Mouse (Mus musculus) thymus, postnatal 25 days (tissue): ENCODE results near the gene Ctnnbl1.

Experiments
- DNase-seq: peaks from one replicate; pipeline ENCODE4 v3.0.0; 2022

The Ctnnbl1 gene

GRCm38 (mm10) chr2:157736854-157737850 is at the start of gene Ctnnbl1:
Ctnnbl1 (plus strand) TSS chr2:157737401.
- DNase-seq: peak; percentile 99

GRCm38 (mm10) chr2:157687506-157687905 is 49.7 kb upstream of the Ctnnbl1 start:
- no peak for DNase-seq

- DNase-seq: no peak
Measured at GRCm38 (mm10) chr2:157691266-157692105, 45.7 kb upstream of the Ctnnbl1 start.

- no peak for DNase-seq
Measured at GRCm38 (mm10) chr2:157692365-157692932, 44.8 kb upstream of the Ctnnbl1 start.

- no peak for DNase-seq
Measured at GRCm38 (mm10) chr2:157693576-157693975, 43.6 kb upstream of the Ctnnbl1 start.

GRCm38 (mm10) chr2:157696297-157696731 is 40.9 kb upstream of the Ctnnbl1 start:
- no peak for DNase-seq

- no peak for DNase-seq
Measured at GRCm38 (mm10) chr2:157703155-157703554, 34.0 kb upstream of the Ctnnbl1 start.

- no peak for DNase-seq
Measured at GRCm38 (mm10) chr2:157704991-157705776, 32.0 kb upstream of the Ctnnbl1 start.

- no peak for DNase-seq
Measured at GRCm38 (mm10) chr2:157705777-157706158, 31.4 kb upstream of the Ctnnbl1 start.

GRCm38 (mm10) chr2:157707191-157707923 is 29.8 kb upstream of the Ctnnbl1 start:
- no peak for DNase-seq

- DNase-seq: no peak
Measured at GRCm38 (mm10) chr2:157712677-157713076, 24.5 kb upstream of the Ctnnbl1 start.

- DNase-seq: no peak
Measured at GRCm38 (mm10) chr2:157715586-157716191, 21.5 kb upstream of the Ctnnbl1 start.

- no peak for DNase-seq
Measured at GRCm38 (mm10) chr2:157718441-157718840, 18.8 kb upstream of the Ctnnbl1 start.

GRCm38 (mm10) chr2:157723883-157724573 is 13.2 kb upstream of the Ctnnbl1 start:
- no peak for DNase-seq

GRCm38 (mm10) chr2:157724574-157724914 is 12.7 kb upstream of the Ctnnbl1 start:
- no peak for DNase-seq

- peak; percentile 45 for DNase-seq
Measured at GRCm38 (mm10) chr2:157744619-157745018, 7.4 kb downstream of the Ctnnbl1 start.

- DNase-seq: peak; percentile 24
Measured at GRCm38 (mm10) chr2:157745735-157746134, 8.5 kb downstream of the Ctnnbl1 start.

GRCm38 (mm10) chr2:157746558-157746957 is 9.4 kb downstream of the Ctnnbl1 start:
- DNase-seq: peak; percentile 63

- no peak for DNase-seq
Measured at GRCm38 (mm10) chr2:157747989-157748388, 10.8 kb downstream of the Ctnnbl1 start.

GRCm38 (mm10) chr2:157750481-157750880 is 13.3 kb downstream of the Ctnnbl1 start:
- no peak for DNase-seq
